Mouse (Mus musculus) heart, postnatal 0 days (tissue): Measurements from ENCODE around the gene Kat2a. TPM values are rescaled to one million over a fixed set of nuclear protein-coding genes. Genes with fewer than 3 reads are reported as not detected.

Experiments used
- ATAC-seq: fragments of 200-750 bp; cut with Nextera tagmentation; 2 replicates; pipeline ENCODE4 v1.8.0; 2017; ENCODE audit warnings: low read depth, moderate number of reproducible peaks, moderate library complexity; ENCODE audit not compliant: insufficient read depth
- DNase-seq: peaks from one replicate; pipeline ENCODE4 v3.0.0-alpha.2; 2016; ENCODE audit warnings: low spot score
- H3K27ac ChIP-seq: fragments of 300-500 bp; sonication (generic); 2 replicates; pipeline ENCODE4 v1.5.1; 2014; ENCODE audit warnings: low read depth, mild to moderate bottlenecking
- H3K27me3 ChIP-seq: fragments of 300-500 bp; sonication (generic); 2 replicates; pipeline ENCODE4 v1.6.1; 2014; ENCODE audit warnings: low read length, mixed read lengths; ENCODE audit not compliant: control insufficient read depth, insufficient read depth
- H3K36me3 ChIP-seq: fragments of 300-500 bp; sonication (generic); replicated peaks from 2 replicates; pipeline ENCODE4 v1.6.1; 2014; ENCODE audit warnings: low read length, mixed read lengths; ENCODE audit not compliant: control insufficient read depth, insufficient read depth
- H3K4me1 ChIP-seq: fragments of 300-500 bp; sonication (generic); 2 replicates; pipeline ENCODE4 v1.6.1; 2014; ENCODE audit warnings: antibody characterized with exemption; ENCODE audit not compliant: control insufficient read depth, insufficient read depth
- H3K4me2 ChIP-seq: fragments of 300-500 bp; sonication (generic); 2 replicates; pipeline ENCODE4 v1.6.1; 2014; ENCODE audit warnings: low read depth, mild to moderate bottlenecking, low read length, moderate library complexity
- H3K4me3 ChIP-seq: fragments of 300-500 bp; sonication (generic); 2 replicates; pipeline ENCODE4 v1.5.1; 2014; ENCODE audit warnings: low read depth, low read length
- H3K9ac ChIP-seq: fragments of 300-500 bp; sonication (generic); replicated peaks from 2 replicates; pipeline ENCODE4 v1.6.1; 2014; ENCODE audit warnings: low read depth, low read length, mixed read lengths
- H3K9me3 ChIP-seq: fragments of 300-500 bp; sonication (generic); replicated peaks from 2 replicates; pipeline ENCODE4 v1.6.1; 2016; ENCODE audit warnings: low read length; ENCODE audit not compliant: control insufficient read depth
- CTCF ChIP-seq: IDR thresholded peaks from 2 replicates; pipeline ENCODE4 v1.5.1; 2016; ENCODE audit warnings: antibody characterized with exemption, control low read depth, low read depth
- EP300 ChIP-seq: IDR thresholded peaks from 2 replicates; pipeline ENCODE4 v1.6.1; 2016; ENCODE audit warnings: antibody characterized with exemption, low read depth
- WGBS: fragments of 180-500 bp; shearing (Covaris S2); extraction: QIAGEN DNeasy Blood & Tissue Kit; methylation state at CpG from one replicate; pipeline ENCODE4 v1.1.7; 2014; 5-methylcytosine and 5-hydroxymethylcytosine counted together
- polyA plus RNA-seq: library from polyadenylated mRNA; unstranded; fragments of >200 nt; fragmentation: Nextera tagmentation; extraction: Ambion mirVana; gene quantifications from 2 replicates; pipeline ENCODE4 v1.2.1, GENCODE M21; 2015
- total RNA-seq: library from RNA; depleted of rRNA; stranded (reverse); fragments of >200 nt; gene quantifications from 2 replicates; pipeline ENCODE4 v1.2.3, GENCODE M21; 2014; ENCODE audit warnings: low replicate concordance

The Kat2a gene
- total and polyA plus RNA-seq, 2 experiments from 2014 or later, result 15.2 to 15.8 TPM

GRCm38 (mm10) chr11:100705095-100705747, 7.0 kb downstream of the Kat2a start:
- H3K36me3 ChIP-seq, result peaks cover 50% of the 10 kb centered on the region

DNA sequence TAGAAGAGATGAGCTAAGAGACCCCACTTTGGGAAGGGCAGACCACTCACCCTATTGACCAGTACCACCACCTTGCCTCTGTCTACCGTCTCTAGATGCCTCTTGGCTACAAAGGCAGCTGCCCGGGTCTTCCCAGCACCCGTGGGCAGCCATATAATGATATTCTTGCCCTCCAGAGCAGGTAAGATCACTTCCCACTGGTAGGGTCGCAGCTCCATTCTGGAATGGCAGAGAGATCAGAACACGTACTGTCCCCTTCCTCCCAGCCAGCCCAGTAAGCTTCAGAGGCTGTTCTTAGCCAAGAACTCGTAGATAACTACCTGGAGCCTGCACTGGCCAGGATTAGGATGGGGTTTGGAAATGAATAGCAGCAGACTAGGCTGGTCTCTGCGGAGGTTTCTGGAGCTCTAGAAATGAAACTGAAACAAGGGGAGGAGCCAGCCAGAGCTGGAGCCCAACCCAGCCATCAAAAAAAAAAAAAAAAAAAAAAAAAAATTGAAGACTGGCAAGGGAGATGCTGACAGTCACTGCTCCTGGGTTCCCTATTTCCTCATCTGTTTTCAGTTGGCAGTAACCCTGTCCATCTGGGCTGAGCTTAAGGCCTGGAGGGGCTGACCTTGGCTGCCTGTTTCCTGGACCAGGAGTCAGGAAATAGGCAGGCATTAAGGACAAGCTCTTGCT, 8.3 kb downstream of the Kat2a start, which contains the start of gene Dhx58:
Gene Dhx58, minus strand, starts transcription at position 421 of the 681 bp plus-strand sequence.
- ATAC-seq (no peak), DNase-seq (peak; percentile 29)
- Histone ChIP-seq H3K36me3 (peaks cover 44% of the 10 kb centered on the region), H3K9me3 (no peaks in the 10 kb centered on the region), H3K4me1 (no peaks in the 10 kb centered on the region), H3K27me3 (no peaks in the 10 kb centered on the region), H3K4me3 (peak within 1 kb of the TSS; percentile 30), H3K4me2 (peak within 1 kb of the TSS; percentile 48), H3K9ac (no peak within 1 kb of the TSS; the same call in 1 of the 2 replicates), H3K27ac (peak within 1 kb of the TSS; percentile 3; the same call in 1 of the 2 replicates)
- TF ChIP-seq CTCF, result no peak
- no peak for TF ChIP-seq EP300
- WGBS, result 44% methylated on average over 7 of the region's 7 CpGs

More at GRCm38 (mm10) chr11:100705095-100705747, 7.0 kb downstream of the Kat2a start:
- Histone ChIP-seq H3K4me2 (no peak overlapping the region), H3K4me3 (no peak overlapping the region), H3K27ac (no peak overlapping the region), H3K4me1 (no peaks in the 10 kb centered on the region), H3K27me3 (no peaks in the 10 kb centered on the region), H3K9ac (no peak overlapping the region), H3K9me3 (no peaks in the 10 kb centered on the region)
- no peak for DNase-seq
- no peak for ATAC-seq
- 91% methylated on average over 23 of the region's 23 CpGs for WGBS
- no peak for TF ChIP-seq CTCF
- no peak for TF ChIP-seq EP300

DNA sequence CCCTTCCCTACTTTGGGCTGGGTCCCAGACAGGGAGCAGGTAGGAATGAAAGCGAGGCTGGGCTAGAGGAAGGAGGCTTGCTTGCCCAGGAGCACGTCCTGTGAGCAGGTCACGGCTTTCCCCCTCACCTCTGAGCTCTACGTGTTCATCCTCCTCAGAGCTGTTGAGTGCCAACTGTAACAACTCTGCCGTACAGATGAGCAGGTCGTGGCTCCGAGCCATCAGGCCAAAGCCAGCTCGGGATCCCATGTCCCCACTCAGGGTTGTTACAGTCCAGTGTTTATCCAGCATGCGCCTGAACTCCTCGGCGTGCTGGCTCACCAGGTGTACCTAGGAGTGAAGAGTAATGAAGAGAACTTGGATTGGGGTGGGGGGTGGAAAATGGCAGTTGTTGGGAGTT, 8.9 kb downstream of the Kat2a start:
- no peaks in the 10 kb centered on the region for H3K4me1 ChIP-seq
- no peaks in the 10 kb centered on the region for H3K27me3 ChIP-seq
- peaks cover 38% of the 10 kb centered on the region for H3K36me3 ChIP-seq
- ATAC-seq, result no peak
- H3K9ac ChIP-seq, result no peak overlapping the region
- WGBS, result 56% methylated on average over 11 of the region's 11 CpGs
- no peak for TF ChIP-seq EP300
- no peak for TF ChIP-seq CTCF
- no peaks in the 10 kb centered on the region for H3K9me3 ChIP-seq
- no peak overlapping the region for H3K27ac ChIP-seq
- DNase-seq, result no peak
- H3K4me3 ChIP-seq, result no peak overlapping the region
- H3K4me2 ChIP-seq, result peak overlapping the region; percentile 48

- Histone ChIP-seq H3K27ac (no peak overlapping the region), H3K4me3 (peak overlapping the region; percentile 22), H3K27me3 (no peaks in the 10 kb centered on the region; the same call in 1 of the 2 replicates), H3K4me1 (no peaks in the 10 kb centered on the region), H3K9me3 (no peaks in the 10 kb centered on the region), H3K36me3 (peaks cover 33% of the 10 kb centered on the region), H3K9ac (no peak overlapping the region), H3K4me2 (peak overlapping the region; percentile 48)
- 41% methylated on average over 7 of the region's 7 CpGs for WGBS
- TF ChIP-seq CTCF (no peak), EP300 (no peak)
- no peak for DNase-seq
- no peak for ATAC-seq
These were observed 9.4 kb downstream of the Kat2a start for GRCm38 (mm10) chr11:100702906-100703305.

DNA sequence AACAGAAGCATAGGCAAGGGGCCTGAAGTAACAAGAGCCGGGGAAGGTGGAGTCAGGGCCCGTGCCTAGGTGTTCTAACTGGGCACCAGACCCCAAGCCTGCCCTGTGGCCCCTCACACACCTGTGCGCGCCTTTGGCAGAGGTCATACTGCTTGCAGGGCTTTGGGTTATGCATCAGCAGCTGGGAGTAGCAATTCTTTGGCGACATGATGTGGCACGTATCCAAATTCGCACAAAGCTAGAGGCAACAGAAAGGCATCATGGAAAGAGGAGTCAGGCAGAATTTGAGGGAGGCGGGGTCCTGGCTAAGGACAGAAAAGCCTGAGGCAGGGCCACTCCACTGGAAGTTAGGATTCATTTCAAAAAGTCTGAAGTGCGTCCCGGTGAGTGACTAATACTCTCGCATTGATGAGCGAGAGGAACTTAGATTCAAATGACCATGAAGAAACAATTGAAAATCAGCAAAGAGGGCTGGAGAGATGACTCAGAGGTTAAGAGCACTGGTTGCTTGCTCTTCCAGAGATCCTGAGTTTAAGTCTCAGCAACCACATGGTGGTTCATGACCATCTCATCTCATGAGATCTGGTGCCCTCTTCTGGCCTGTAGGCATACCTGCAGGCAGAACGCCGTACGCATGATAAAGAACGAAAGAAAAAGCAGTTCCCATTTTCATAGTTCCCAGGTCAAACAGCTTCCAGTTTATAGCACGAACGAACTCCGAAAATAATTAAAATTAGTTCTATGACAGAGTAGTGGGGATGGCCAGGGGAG, 10.0 kb downstream of the Kat2a start:
- H3K9ac ChIP-seq, result no peak overlapping the region
- peak overlapping the region; percentile 22 for H3K4me3 ChIP-seq
- DNase-seq, result peak; percentile 86
- WGBS, result 32% methylated on average over 19 of the region's 19 CpGs
- peak; percentile 45; the same call in 1 of the 2 replicates for ATAC-seq
- no peaks in the 10 kb centered on the region; the same call in 1 of the 2 replicates for H3K27me3 ChIP-seq
- H3K36me3 ChIP-seq, result peaks cover 27% of the 10 kb centered on the region
- H3K9me3 ChIP-seq, result no peaks in the 10 kb centered on the region
- H3K27ac ChIP-seq, result no peak overlapping the region
- TF ChIP-seq EP300 (no peak), CTCF (peak; percentile 98)
- no peaks in the 10 kb centered on the region for H3K4me1 ChIP-seq
- peak overlapping the region; percentile 48 for H3K4me2 ChIP-seq
